Mouse (Mus musculus): ENCODE data around the gene Hbb-y. TPM values are rescaled to one million over a fixed set of nuclear protein-coding genes. Genes with fewer than 3 reads are reported as not detected.

The Hbb-y gene
- polyA plus RNA-seq (2012; ENCODE audit: insufficient read depth, insufficient read length, low replicate concordance, missing spikeins), result not detected in 2 replicates

- no peak for TF ChIP-seq CTCF (IDR thresholded peaks at IDR 0.05; ENCODE audit: insufficient read depth, low read depth, low read length)
- TF ChIP-seq POLR2A (IDR thresholded peaks at IDR 0.05; ENCODE audit: insufficient read depth, low read depth, low read length), result no peak
- H3K27ac ChIP-seq (ENCODE audit: insufficient read depth, low read depth, low read length), result no peak within 1 kb of the TSS
- no peaks in the 10 kb centered on the region for H3K4me1 ChIP-seq (ENCODE audit: control insufficient read depth, insufficient read depth, low read length)
- WGBS, result 61% methylated on average over 2 of the region's 2 CpGs
- H3K4me3 ChIP-seq (ENCODE audit: insufficient read depth, low read depth, low read length), result no peak within 1 kb of the TSS
These were observed at the start of gene Hbb-y for GRCm38 (mm10) chr7:103853090-103853489. TSS of gene Hbb-y (minus strand) at chr7:103853216.

- H3K27ac ChIP-seq (ENCODE audit: insufficient read depth, low read depth, low read length), result no peak within 1 kb of the TSS
- no peaks in the 10 kb centered on the region for H3K4me1 ChIP-seq (ENCODE audit: control insufficient read depth, insufficient read depth, low read length)
- TF ChIP-seq CTCF (IDR thresholded peaks at IDR 0.05; ENCODE audit: insufficient read depth, low read depth, low read length), result no peak
- TF ChIP-seq POLR2A (IDR thresholded peaks at IDR 0.05; ENCODE audit: insufficient read depth, low read depth, low read length), result no peak
- no peak within 1 kb of the TSS for H3K4me3 ChIP-seq (ENCODE audit: insufficient read depth, low read depth, low read length)
- WGBS, result 71% methylated on average over 1 of the region's 1 CpGs
These were observed 41.4 kb upstream of the Hbb-y start, which contains the start of gene Olfr64 for GRCm38 (mm10) chr7:103894385-103894784. TSS of gene Olfr64 (minus strand) at chr7:103894485.

DNA sequence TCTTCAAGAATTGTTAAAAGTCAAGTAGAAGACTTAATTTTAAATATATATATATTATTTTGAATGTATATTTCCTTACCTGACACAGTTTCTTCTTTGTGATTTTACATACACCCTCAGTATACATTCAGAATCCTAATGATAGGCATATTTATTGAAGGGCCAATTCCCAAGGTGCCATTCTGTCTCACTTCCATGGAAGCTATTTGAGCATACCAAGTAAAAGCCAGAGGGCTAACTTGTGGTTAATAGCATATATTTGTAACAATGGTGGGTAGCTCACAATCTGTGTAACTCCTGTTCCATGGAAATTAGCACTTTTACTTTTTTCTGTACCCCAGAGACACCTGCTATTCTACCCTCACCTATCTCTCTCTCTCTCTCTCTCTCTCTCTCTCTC is 33.1 kb upstream of the Hbb-y start, which contains the start of gene Olfr66:
Olfr66 (minus strand) TSS at position 101 of the 400 bp plus-strand sequence.
- H3K27ac ChIP-seq (ENCODE audit: insufficient read depth, low read depth, low read length), result no peak within 1 kb of the TSS
- no peak for TF ChIP-seq CTCF (IDR thresholded peaks at IDR 0.05; ENCODE audit: insufficient read depth, low read depth, low read length)
- TF ChIP-seq POLR2A (IDR thresholded peaks at IDR 0.05; ENCODE audit: insufficient read depth, low read depth, low read length), result no peak
- no peak within 1 kb of the TSS for H3K4me3 ChIP-seq (ENCODE audit: insufficient read depth, low read depth, low read length)
- H3K4me1 ChIP-seq (ENCODE audit: control insufficient read depth, insufficient read depth, low read length), result no peaks in the 10 kb centered on the region

- H3K4me1 ChIP-seq (ENCODE audit: control insufficient read depth, insufficient read depth, low read length), result no peaks in the 10 kb centered on the region
- TF ChIP-seq POLR2A (IDR thresholded peaks at IDR 0.05; ENCODE audit: insufficient read depth, low read depth, low read length) (no peak), CTCF (IDR thresholded peaks at IDR 0.05; ENCODE audit: insufficient read depth, low read depth, low read length) (no peak)
- 89% methylated on average over 2 of the region's 2 CpGs for WGBS
These were observed 24.1 kb upstream of the Hbb-y start for GRCm38 (mm10) chr7:103877093-103877492.

GRCm38 (mm10) chr7:103874451-103874850 is 21.4 kb upstream of the Hbb-y start:
- TF ChIP-seq POLR2A (IDR thresholded peaks at IDR 0.05; ENCODE audit: insufficient read depth, low read depth, low read length), result no peak
- TF ChIP-seq CTCF (IDR thresholded peaks at IDR 0.05; ENCODE audit: insufficient read depth, low read depth, low read length), result no peak
- 52% methylated on average over 5 of the region's 5 CpGs for WGBS
- Histone ChIP-seq H3K27ac (ENCODE audit: insufficient read depth, low read depth, low read length) (no peak overlapping the region), H3K4me3 (ENCODE audit: insufficient read depth, low read depth, low read length) (no peak overlapping the region), H3K4me1 (ENCODE audit: control insufficient read depth, insufficient read depth, low read length) (no peaks in the 10 kb centered on the region)

More at GRCm38 (mm10) chr7:103877093-103877492, 24.1 kb upstream of the Hbb-y start:
- no peak overlapping the region for H3K27ac ChIP-seq (ENCODE audit: insufficient read depth, low read depth, low read length)
- H3K4me3 ChIP-seq (ENCODE audit: insufficient read depth, low read depth, low read length), result no peak overlapping the region

- WGBS, result 2% methylated on average over 1 of the region's 1 CpGs
- no peaks in the 10 kb centered on the region for H3K4me1 ChIP-seq (ENCODE audit: control insufficient read depth, insufficient read depth, low read length)
- no peak overlapping the region for H3K4me3 ChIP-seq (ENCODE audit: insufficient read depth, low read depth, low read length)
- no peak for TF ChIP-seq POLR2A (IDR thresholded peaks at IDR 0.05; ENCODE audit: insufficient read depth, low read depth, low read length)
- no peak for TF ChIP-seq CTCF (IDR thresholded peaks at IDR 0.05; ENCODE audit: insufficient read depth, low read depth, low read length)
- no peak overlapping the region for H3K27ac ChIP-seq (ENCODE audit: insufficient read depth, low read depth, low read length)
These were observed 20.0 kb upstream of the Hbb-y start for GRCm38 (mm10) chr7:103873064-103873463.

- no peak overlapping the region for H3K4me3 ChIP-seq (ENCODE audit: insufficient read depth, low read depth, low read length)
These were observed 17.7 kb upstream of the Hbb-y start for GRCm38 (mm10) chr7:103870667-103871066.

GRCm38 (mm10) chr7:103865716-103866115 is 12.7 kb upstream of the Hbb-y start:
- no peak overlapping the region for H3K27ac ChIP-seq (ENCODE audit: insufficient read depth, low read depth, low read length)
- no peak overlapping the region for H3K4me3 ChIP-seq (ENCODE audit: insufficient read depth, low read depth, low read length)
- TF ChIP-seq POLR2A (IDR thresholded peaks at IDR 0.05; ENCODE audit: insufficient read depth, low read depth, low read length) (no peak), CTCF (IDR thresholded peaks at IDR 0.05; ENCODE audit: insufficient read depth, low read depth, low read length) (no peak)
- no peaks in the 10 kb centered on the region for H3K4me1 ChIP-seq (ENCODE audit: control insufficient read depth, insufficient read depth, low read length)

More at GRCm38 (mm10) chr7:103870667-103871066, 17.7 kb upstream of the Hbb-y start:
- no peaks in the 10 kb centered on the region for H3K4me1 ChIP-seq (ENCODE audit: control insufficient read depth, insufficient read depth, low read length)
- TF ChIP-seq POLR2A (IDR thresholded peaks at IDR 0.05; ENCODE audit: insufficient read depth, low read depth, low read length) (no peak), CTCF (IDR thresholded peaks at IDR 0.05; ENCODE audit: insufficient read depth, low read depth, low read length) (no peak)
- H3K27ac ChIP-seq (ENCODE audit: insufficient read depth, low read depth, low read length), result no peak overlapping the region

DNA sequence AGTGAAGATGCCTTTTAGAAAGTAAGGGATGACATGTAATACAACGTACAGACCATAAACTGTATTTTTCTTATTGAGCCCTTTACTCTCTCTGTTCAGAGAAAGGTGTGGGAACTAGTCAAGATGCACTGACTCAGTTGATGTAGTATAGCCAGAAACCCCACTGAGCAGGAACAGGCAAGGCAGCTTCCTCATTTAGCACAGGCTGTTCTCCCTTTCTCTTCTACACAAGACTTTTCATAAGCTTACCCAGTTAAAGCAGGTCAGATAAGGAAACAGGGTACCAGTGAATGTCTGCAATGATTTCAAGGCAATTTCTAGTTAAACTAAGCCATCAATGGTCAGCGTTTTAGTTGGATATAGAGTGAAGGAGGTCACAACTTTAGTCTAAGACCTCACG is 8.5 kb upstream of the Hbb-y start:
- TF ChIP-seq CTCF (IDR thresholded peaks at IDR 0.05; ENCODE audit: insufficient read depth, low read depth, low read length) (no peak), POLR2A (IDR thresholded peaks at IDR 0.05; ENCODE audit: insufficient read depth, low read depth, low read length) (no peak)
- Histone ChIP-seq H3K27ac (ENCODE audit: insufficient read depth, low read depth, low read length) (no peak overlapping the region), H3K4me1 (ENCODE audit: control insufficient read depth, insufficient read depth, low read length) (no peaks in the 10 kb centered on the region), H3K4me3 (ENCODE audit: insufficient read depth, low read depth, low read length) (no peak overlapping the region)
- WGBS, result 79% methylated on average over 3 of the region's 3 CpGs

DNA sequence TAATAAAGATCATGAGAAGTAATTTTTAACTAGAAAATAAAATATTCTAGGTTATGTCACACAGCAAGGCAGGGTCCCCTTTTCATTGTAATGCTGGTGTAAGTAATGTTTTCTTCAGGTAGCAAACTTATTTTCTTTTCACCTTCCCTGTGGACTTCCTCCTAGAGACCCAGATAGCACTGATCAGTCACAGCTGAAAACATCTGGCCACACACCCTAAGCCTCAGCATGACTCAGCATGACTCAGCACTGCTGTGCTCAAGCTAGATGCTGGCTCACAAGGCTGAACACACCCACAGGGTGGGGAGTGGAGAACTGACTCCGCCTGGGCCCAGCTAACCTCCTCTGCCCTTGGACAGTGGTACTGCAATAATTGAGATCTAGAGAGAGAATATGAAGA is 7.8 kb upstream of the Hbb-y start:
- WGBS, result 57% methylated on average over 1 of the region's 1 CpGs

More for the DNA sequence above, 7.8 kb upstream of the Hbb-y start:
- Histone ChIP-seq H3K27ac (ENCODE audit: insufficient read depth, low read depth, low read length) (no peak overlapping the region), H3K4me3 (ENCODE audit: insufficient read depth, low read depth, low read length) (no peak overlapping the region), H3K4me1 (ENCODE audit: control insufficient read depth, insufficient read depth, low read length) (no peaks in the 10 kb centered on the region)
- no peak for TF ChIP-seq CTCF (IDR thresholded peaks at IDR 0.05; ENCODE audit: insufficient read depth, low read depth, low read length)

All from olfactory bulb, adult 2 months (tissue).